Mouse (Mus musculus): ENCODE data around the gene Wwox.

- no peak for TF ChIP-seq CTCF (IDR thresholded peaks at IDR 0.05; ENCODE audit: low read depth)
- no peak for TF ChIP-seq EP300 (IDR thresholded peaks at IDR 0.05; ENCODE audit: low read depth)
Measured at GRCm38 (mm10) chr8:114600196-114600595, 160.7 kb downstream of the Wwox start.

Data from liver, embryonic 14.5 days (tissue).